Comparison of ENCODE assay signal across 11 mouse cellular contexts in the genomic region with DNA sequence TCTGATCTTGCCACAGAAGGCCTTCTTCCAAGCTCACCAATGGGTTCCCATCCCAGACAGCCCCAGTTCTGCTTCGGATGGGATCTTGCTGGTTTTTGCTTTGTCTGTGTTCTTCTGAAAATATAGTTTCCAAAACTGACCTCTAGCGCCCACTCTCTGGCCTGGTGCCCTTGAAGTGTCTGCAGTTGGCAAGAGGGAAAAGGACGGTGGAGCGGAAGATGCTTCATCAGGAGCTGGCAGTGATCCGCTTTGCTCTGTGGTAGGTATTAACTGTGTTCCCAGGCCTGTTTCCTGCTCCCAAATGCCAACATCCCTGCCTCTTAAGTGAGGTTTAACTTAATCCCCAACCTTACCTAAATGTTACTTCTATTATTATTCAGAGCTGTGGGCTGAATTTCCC. TPM values are rescaled to one million over a fixed set of nuclear protein-coding genes. Genes with fewer than 3 reads are reported as not detected.
A peak's percentile ranks its signal among the peaks of the same experiment; 100 is the strongest.
DNase-seq lines count a peak whose midpoint lies in the region; ATAC-seq lines count a peak whose summit lies in the region.
"Had no signal": no experiment of that assay in that cellular context is flagged by ENCODE, and none has a peak within 500 bp of the region (broad histone marks: within the 10 kb centered on the region; RNA-seq: fewer than 3 reads in every experiment).

No protein-coding gene starts in this region.

- H3K27me3 ChIP-seq in heart, embryonic 15.5 days, result no peaks in the 10 kb centered on the region
- no peaks in the 10 kb centered on the region for H3K27me3 ChIP-seq in hindbrain, embryonic 14.5 days (ENCODE audit: control insufficient read depth, insufficient read depth, low read length)
- H3K27me3 ChIP-seq: kidney, embryonic 15.5 days; lung, embryonic 15.5 days had no signal

- H3K9ac ChIP-seq in heart, embryonic 15.5 days, result no peak overlapping the region
- no peak overlapping the region for H3K9ac ChIP-seq in hindbrain, embryonic 14.5 days
- H3K9ac ChIP-seq: kidney, embryonic 15.5 days; lung, embryonic 15.5 days had no signal

- H3K27ac ChIP-seq in heart, embryonic 15.5 days, result peak overlapping the region; percentile 71
- 0 out of 2 replicates have a peak overlapping the region, but pooled peaks have one; percentile 22 for H3K27ac ChIP-seq in hindbrain, embryonic 14.5 days
- H3K27ac ChIP-seq: lung, embryonic 15.5 days had no signal

- H3K4me1 ChIP-seq in heart, embryonic 15.5 days (replicated peaks), result peaks cover 73% of the 10 kb centered on the region
- H3K4me1 ChIP-seq in hindbrain, embryonic 14.5 days (replicated peaks; ENCODE audit: control insufficient read depth, insufficient read depth, low read length), result peaks cover 73% of the 10 kb centered on the region

- H3K4me2 ChIP-seq in heart, embryonic 15.5 days, result no peak overlapping the region
- H3K4me2 ChIP-seq in hindbrain, embryonic 14.5 days (replicated peaks), result no peak overlapping the region
- H3K4me2 ChIP-seq: kidney, embryonic 15.5 days; lung, embryonic 15.5 days had no signal

- no peak overlapping the region for H3K4me3 ChIP-seq in heart, embryonic 15.5 days
- H3K4me3 ChIP-seq in hindbrain, embryonic 14.5 days (replicated peaks; ENCODE audit: low read length), result no peak overlapping the region
- H3K4me3 ChIP-seq: kidney, embryonic 15.5 days; lung, embryonic 15.5 days had no signal

- no peak for DNase-seq in heart, postnatal 25 days (ENCODE audit: low spot score)
- peak; percentile 41 for DNase-seq in adrenal gland, adult 8-10 months
- DNase-seq in cerebellum, adult 8-10 months, result peak; percentile 78
- no peak for DNase-seq in hindbrain, embryonic 14.5 days (ENCODE audit: low spot score)
- DNase-seq in kidney, adult 8-10 months, result no peak
- DNase-seq: gastrocnemius, postnatal 36 days had no signal

- intact Hi-C loops in heart, postnatal 25 days (cut with DNase I), result no loop called here

- H3K9me3 ChIP-seq in heart, embryonic 15.5 days (replicated peaks), result no peaks in the 10 kb centered on the region
- no peaks in the 10 kb centered on the region for H3K9me3 ChIP-seq in hindbrain, embryonic 14.5 days (ENCODE audit: control insufficient read depth, low read length)
- H3K9me3 ChIP-seq: kidney, embryonic 15.5 days; lung, embryonic 15.5 days had no signal

- H3K36me3 ChIP-seq in heart, embryonic 15.5 days, result no peaks in the 10 kb centered on the region
- no peaks in the 10 kb centered on the region for H3K36me3 ChIP-seq in hindbrain, embryonic 14.5 days (replicated peaks; ENCODE audit: control insufficient read depth, insufficient read depth)
- H3K36me3 ChIP-seq: lung, embryonic 15.5 days had no signal

- WGBS in heart, embryonic 15.5 days, result 73% methylated on average over 5 of the region's 5 CpGs
- 59% methylated on average over 5 of the region's 5 CpGs for WGBS in hindbrain, embryonic 14.5 days

- no peak for ATAC-seq in heart, embryonic 15.5 days (replicated peaks; ENCODE audit: insufficient number of reproducible peaks, insufficient read depth, low FRiP score, low read depth)
- ATAC-seq in hindbrain, embryonic 14.5 days (ENCODE audit: low FRiP score), result no peak
- ATAC-seq in megakaryocyte, adult 5-6 weeks (ENCODE audit: poor library complexity, severe bottlenecking), result no peak
- ATAC-seq in megakaryocyte-erythroid progenitor cell, adult 5-6 weeks (replicated peaks; ENCODE audit: low FRiP score, low TSS enrichment, poor library complexity, severe bottlenecking), result no peak

RNA-seq across cellular contexts. Expression of gene Ssbp3, which starts 43.3 kb away (rescaled TPM):
- polyA plus RNA-seq in heart, embryonic 15.5 days (2015; fragmentation: Nextera tagmentation; extraction: Ambion mirVana), result 53.3 and 69.1 TPM in 2 replicates
- total RNA-seq in heart, postnatal 25 days (2021), result 10 to 100 TPM; 41.6 to 45.0 TPM
- total RNA-seq in adrenal gland, adult 8-10 months (2022), result 100 to 1,000 TPM in 2 of 4 experiments, 10 to 100 TPM in 2; 70.3 to 121 (median 101) TPM
- polyA plus RNA-seq in hindbrain, embryonic 14.5 days (2014; fragmentation: Nextera tagmentation; extraction: Ambion mirVana), result 93.0 and 100 TPM in 2 replicates
- 26.2 and 27.6 TPM in 2 replicates for total RNA-seq in megakaryocyte, adult 5-6 weeks (2015)
- 21.6 and 23.9 TPM in 2 replicates for total RNA-seq in megakaryocyte, adult 5-6 weeks (2017)
- total RNA-seq in megakaryocyte-erythroid progenitor cell, adult 5-6 weeks (2014; fragmentation: Nextera tagmentation), result 104 and 138 TPM in 2 replicates
- total RNA-seq in megakaryocyte-erythroid progenitor cell, adult 5-6 weeks (2017), result 50.5 and 63.4 TPM in 2 replicates

Comparison
In these comparisons a context has a peak if more than half of its experiments do, and no peak if none do; other contexts are left out.
1. DNase-seq: peak in adrenal gland, adult 8-10 months (single experiment) and cerebellum, adult 8-10 months (single experiment); none in heart, postnatal 25 days (single experiment), hindbrain, embryonic 14.5 days (single experiment) and kidney, adult 8-10 months (0 of 2).